Mouse (Mus musculus): ENCODE measurements around the gene Ppara. TPM values are rescaled to one million over a fixed set of nuclear protein-coding genes. Genes with fewer than 3 reads are reported as not detected.

The Ppara gene
- polyA plus RNA-seq, 1 experiment from 2014 or later, result 5.0 TPM

DNA sequence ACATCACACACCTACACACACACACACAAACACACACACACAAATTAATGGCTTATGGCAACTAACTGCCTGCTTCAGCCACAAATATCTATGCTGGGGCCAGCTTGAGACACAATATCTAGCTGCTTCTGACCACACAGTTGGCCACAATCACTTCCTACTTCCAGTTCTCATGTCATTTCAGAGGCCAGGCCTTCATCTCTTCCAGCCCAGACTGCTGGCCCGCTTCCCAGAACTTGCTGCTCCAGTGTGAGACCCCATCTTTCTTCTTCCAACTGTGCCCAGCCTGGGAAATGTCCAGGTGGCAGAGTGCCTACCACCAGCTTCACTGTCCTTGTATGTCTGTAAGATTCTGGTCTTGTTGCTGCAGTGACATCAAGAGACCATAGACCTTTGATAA is 58.0 kb downstream of the Ppara start:
- Histone ChIP-seq H3K27me3 (no peaks in the 10 kb centered on the region), H3K9me3 (replicated peaks) (no peaks in the 10 kb centered on the region), H3K9ac (no peak overlapping the region), H3K27ac (no peak overlapping the region), H3K36me3 (no peaks in the 10 kb centered on the region), H3K4me2 (no peak overlapping the region), H3K4me3 (replicated peaks) (no peak overlapping the region), H3K4me1 (0 out of 2 replicates have a peak, but pooled peaks cover 2% of the 10 kb centered on the region)
- WGBS, result 96% methylated on average over 1 of the region's 1 CpGs
- ATAC-seq (replicated peaks; ENCODE audit: low FRiP score), result no peak

DNA sequence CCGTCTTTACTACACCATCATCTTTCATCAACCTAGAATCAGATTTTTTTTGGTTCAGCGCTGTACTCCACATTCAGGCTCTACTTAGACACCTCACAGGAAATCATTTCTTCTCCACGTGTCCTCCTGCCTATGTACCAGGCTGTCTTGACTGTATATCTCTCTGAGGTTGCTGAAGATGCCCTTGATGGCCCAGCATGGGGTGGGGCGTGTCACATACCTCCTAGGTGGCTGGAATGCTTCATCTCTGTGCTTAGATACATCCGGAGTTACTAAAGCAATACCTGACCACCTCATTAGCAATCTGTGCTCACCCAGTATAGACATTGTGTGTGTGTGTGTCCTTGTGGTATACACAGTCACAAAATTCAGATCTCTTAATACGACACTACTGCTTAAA is 60.7 kb downstream of the Ppara start:
- H3K4me1 ChIP-seq, result no peaks in the 10 kb centered on the region
- H3K4me3 ChIP-seq (replicated peaks), result no peak overlapping the region
- H3K27ac ChIP-seq, result no peak overlapping the region
- 83% methylated on average over 6 of the region's 6 CpGs for WGBS
- no peak for ATAC-seq (replicated peaks; ENCODE audit: low FRiP score)
- H3K27me3 ChIP-seq, result no peaks in the 10 kb centered on the region
- H3K9me3 ChIP-seq (replicated peaks), result no peaks in the 10 kb centered on the region
- no peaks in the 10 kb centered on the region for H3K36me3 ChIP-seq
- H3K4me2 ChIP-seq, result no peak overlapping the region
- H3K9ac ChIP-seq, result no peak overlapping the region

DNA sequence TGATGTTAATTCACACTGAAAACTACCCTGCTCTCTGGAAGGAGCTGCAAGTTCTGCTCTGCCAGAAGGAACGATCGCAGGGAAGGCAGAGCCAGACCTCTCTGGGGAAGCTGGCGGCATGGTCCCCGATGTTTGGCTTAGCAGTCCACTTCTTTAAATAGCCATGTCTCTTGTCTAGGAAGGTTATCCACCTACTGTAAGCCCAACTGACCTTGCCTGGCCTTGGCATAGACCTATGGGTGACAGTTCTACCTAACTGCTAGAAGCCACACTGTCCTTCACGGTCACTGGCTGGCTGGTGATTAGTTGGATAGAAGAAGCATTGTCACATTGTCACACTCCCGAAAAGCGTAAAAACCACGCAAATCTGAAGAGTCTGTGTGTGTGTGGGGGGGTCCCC is 63.9 kb downstream of the Ppara start:
- H3K27me3 ChIP-seq, result no peaks in the 10 kb centered on the region
- H3K4me3 ChIP-seq (replicated peaks), result no peak overlapping the region
- H3K9ac ChIP-seq, result no peak overlapping the region
- H3K27ac ChIP-seq, result no peak overlapping the region
- no peaks in the 10 kb centered on the region for H3K4me1 ChIP-seq
- no peak overlapping the region for H3K4me2 ChIP-seq
- WGBS, result 93% methylated on average over 8 of the region's 8 CpGs
- H3K9me3 ChIP-seq (replicated peaks), result no peaks in the 10 kb centered on the region
- H3K36me3 ChIP-seq, result no peaks in the 10 kb centered on the region
- ATAC-seq (replicated peaks; ENCODE audit: low FRiP score), result no peak

DNA sequence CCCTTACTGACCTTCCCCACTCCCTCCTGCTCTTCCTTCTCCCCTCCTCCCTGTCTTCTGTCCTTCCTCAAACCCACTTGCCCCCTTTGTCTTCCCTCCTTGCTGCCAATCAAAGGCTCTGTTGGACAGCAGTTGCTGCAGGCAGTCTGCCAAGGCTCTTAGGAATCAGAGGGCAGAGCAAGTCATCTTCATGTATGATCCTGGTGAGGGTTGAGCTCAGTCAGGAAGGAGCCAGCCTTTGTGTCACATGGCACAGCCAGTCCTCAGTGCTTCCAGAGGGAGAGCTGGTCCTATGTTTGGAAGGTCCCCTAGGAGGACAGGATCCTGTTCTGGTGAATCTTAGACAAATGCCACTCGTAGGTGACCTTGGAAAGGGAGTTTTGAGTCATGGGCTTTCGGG is 68.1 kb downstream of the Ppara start:
- Histone ChIP-seq H3K27ac (no peak overlapping the region), H3K4me3 (replicated peaks) (no peak overlapping the region), H3K36me3 (no peaks in the 10 kb centered on the region), H3K9ac (no peak overlapping the region), H3K4me1 (no peaks in the 10 kb centered on the region), H3K9me3 (replicated peaks) (no peaks in the 10 kb centered on the region), H3K27me3 (no peaks in the 10 kb centered on the region), H3K4me2 (no peak overlapping the region)
- WGBS, result 83% methylated on average over 2 of the region's 2 CpGs
- no peak for ATAC-seq (replicated peaks; ENCODE audit: low FRiP score)

DNA sequence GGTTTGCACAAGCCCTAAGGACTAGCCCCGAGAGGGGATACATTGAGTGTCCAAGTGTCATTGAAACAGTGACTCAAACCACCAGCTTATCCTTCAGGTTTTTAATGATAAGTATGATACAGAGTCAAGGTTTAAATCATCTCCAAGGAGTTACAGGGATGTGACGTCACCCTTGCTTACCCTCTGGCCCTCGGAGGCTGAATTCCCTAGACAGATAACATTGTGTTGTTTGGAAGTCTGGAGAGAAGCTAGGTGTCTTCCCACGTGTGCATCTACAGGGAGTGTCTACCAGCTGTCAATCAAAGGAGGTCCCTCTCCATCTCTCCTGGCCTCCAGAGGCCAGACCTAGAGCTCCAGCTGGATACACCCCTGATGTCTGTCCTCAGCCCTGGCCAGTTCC is 72.1 kb downstream of the Ppara start:
- Histone ChIP-seq H3K9me3 (replicated peaks) (no peaks in the 10 kb centered on the region), H3K27me3 (no peaks in the 10 kb centered on the region), H3K4me2 (no peak overlapping the region), H3K9ac (no peak overlapping the region), H3K36me3 (no peaks in the 10 kb centered on the region), H3K27ac (no peak overlapping the region), H3K4me3 (replicated peaks) (no peak overlapping the region), H3K4me1 (peaks cover 11% of the 10 kb centered on the region)
- WGBS, result 70% methylated on average over 4 of the region's 4 CpGs
- no peak for ATAC-seq (replicated peaks; ENCODE audit: low FRiP score)

DNA sequence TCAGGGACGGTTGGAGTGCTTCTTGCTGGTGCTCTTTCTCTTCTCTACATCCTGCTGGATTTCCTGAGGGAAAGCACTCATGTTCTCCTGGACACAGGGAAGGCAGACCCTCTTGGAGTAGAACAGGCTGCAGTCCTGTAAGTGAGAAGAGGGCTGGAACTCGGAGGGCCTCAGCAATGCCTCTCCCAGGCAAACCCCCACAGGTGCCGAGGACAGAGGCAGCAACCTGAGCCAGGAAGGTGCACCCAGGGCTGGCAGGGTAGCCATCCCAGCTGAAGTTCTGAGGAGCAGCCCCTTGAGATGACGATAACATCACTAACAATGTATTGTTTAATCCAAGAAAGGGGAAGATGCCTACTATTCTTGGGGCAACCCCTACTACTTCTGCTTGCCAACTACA is 72.6 kb downstream of the Ppara start:
- no peaks in the 10 kb centered on the region for H3K36me3 ChIP-seq
- no peak overlapping the region for H3K4me2 ChIP-seq
- no peaks in the 10 kb centered on the region for H3K27me3 ChIP-seq
- WGBS, result 83% methylated on average over 4 of the region's 4 CpGs
- ATAC-seq (replicated peaks; ENCODE audit: low FRiP score), result no peak
- H3K4me3 ChIP-seq (replicated peaks), result no peak overlapping the region
- no peak overlapping the region for H3K9ac ChIP-seq
- H3K9me3 ChIP-seq (replicated peaks), result no peaks in the 10 kb centered on the region
- no peak overlapping the region for H3K27ac ChIP-seq
- peaks cover 16% of the 10 kb centered on the region for H3K4me1 ChIP-seq

DNA sequence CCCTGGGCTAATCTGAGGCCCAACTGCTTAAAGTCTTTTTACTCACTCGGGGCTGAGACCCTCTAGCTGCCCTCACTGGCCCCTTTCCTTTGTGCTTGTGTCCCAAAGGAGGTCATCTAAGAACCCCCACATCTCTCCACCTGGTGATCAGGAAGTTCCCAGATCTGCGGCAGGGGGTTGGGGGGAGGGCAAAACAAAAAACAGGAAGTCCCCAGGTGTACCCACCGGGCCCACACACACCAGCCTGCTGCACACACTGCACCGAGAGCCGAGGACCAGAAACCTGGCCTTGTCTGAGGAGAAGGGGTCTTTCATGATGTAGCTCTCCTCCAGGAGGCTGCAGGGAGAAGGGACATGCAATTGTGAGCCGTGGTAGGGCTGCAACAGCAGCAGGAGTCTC is 73.2 kb downstream of the Ppara start:
- H3K27ac ChIP-seq, result no peak overlapping the region
- H3K36me3 ChIP-seq, result no peaks in the 10 kb centered on the region
- no peak overlapping the region for H3K4me2 ChIP-seq
- H3K4me3 ChIP-seq (replicated peaks), result no peak overlapping the region
- no peaks in the 10 kb centered on the region for H3K9me3 ChIP-seq (replicated peaks)
- no peaks in the 10 kb centered on the region for H3K27me3 ChIP-seq
- WGBS, result 75% methylated on average over 6 of the region's 6 CpGs
- no peak overlapping the region for H3K9ac ChIP-seq
- peaks cover 16% of the 10 kb centered on the region for H3K4me1 ChIP-seq
- ATAC-seq (replicated peaks; ENCODE audit: low FRiP score), result no peak

DNA sequence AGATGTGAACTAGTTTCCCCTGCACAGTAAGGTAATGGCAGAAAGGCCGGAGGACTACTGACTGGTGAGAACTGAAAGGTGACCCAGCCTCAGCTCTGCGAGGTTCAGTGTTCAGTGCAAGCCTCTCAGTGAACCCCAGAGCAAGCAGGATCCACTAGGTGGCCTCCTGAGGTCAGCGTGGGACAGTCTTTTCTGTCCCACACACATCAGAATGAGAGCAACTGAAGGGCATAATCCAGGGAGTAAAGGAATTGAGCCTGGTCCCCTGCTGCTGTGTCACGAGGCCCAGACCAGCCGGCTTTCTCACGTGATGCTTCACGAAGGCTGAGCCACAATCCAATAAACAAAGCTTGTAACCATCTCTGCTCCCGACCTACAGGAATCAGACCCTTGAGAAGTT is 73.7 kb downstream of the Ppara start:
- Histone ChIP-seq H3K27me3 (no peaks in the 10 kb centered on the region), H3K36me3 (no peaks in the 10 kb centered on the region), H3K4me3 (replicated peaks) (no peak overlapping the region), H3K27ac (no peak overlapping the region), H3K9me3 (replicated peaks) (no peaks in the 10 kb centered on the region), H3K4me1 (peaks cover 16% of the 10 kb centered on the region), H3K4me2 (no peak overlapping the region), H3K9ac (no peak overlapping the region)
- WGBS, result 64% methylated on average over 8 of the region's 8 CpGs
- no peak for ATAC-seq (replicated peaks; ENCODE audit: low FRiP score)

DNA sequence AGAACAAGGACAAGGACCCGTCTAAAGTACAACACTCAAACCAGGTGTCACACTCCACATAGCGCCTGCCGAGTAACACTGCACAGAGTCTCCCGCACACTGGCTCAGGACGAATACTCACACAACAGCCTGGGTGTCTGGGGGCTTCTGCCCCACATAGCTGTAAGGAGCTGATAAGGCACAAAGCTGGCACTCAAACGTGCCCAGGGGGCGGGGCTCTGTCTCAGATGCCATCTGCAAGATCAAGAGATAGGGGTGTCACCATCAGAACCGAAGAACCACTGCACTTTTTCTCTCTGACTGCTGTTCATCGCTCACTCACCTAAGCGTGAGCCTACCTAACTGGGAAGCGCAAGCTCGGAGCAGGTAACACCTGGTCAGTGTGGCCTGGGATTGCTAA is 74.3 kb downstream of the Ppara start:
- Histone ChIP-seq H3K9ac (no peak overlapping the region), H3K9me3 (replicated peaks) (no peaks in the 10 kb centered on the region), H3K4me1 (peaks cover 16% of the 10 kb centered on the region), H3K4me3 (replicated peaks) (no peak overlapping the region), H3K4me2 (no peak overlapping the region), H3K27ac (no peak overlapping the region), H3K27me3 (no peaks in the 10 kb centered on the region), H3K36me3 (no peaks in the 10 kb centered on the region)
- WGBS, result 88% methylated on average over 12 of the region's 12 CpGs
- ATAC-seq (replicated peaks; ENCODE audit: low FRiP score), result no peak

DNA sequence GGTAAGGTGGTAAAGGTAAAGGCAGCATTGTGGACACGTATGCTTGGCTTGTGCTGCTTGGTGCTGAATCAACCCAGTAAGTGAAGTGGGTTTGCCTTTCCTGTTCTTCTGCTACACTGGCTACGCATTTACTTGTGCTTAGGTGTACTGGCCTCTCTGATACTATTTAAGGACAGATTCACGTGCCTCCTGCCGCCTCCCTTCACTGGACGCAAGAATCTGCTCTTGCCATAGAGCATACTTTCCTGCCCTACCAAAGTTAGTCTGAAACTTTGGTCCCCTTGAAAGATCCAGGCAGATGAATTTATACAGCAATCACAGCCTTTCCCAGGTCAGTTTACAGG is 75.7 kb downstream of the Ppara start:
- Histone ChIP-seq H3K27ac (no peak overlapping the region), H3K27me3 (no peaks in the 10 kb centered on the region), H3K4me3 (replicated peaks) (peak overlapping the region; percentile 82), H3K9ac (peak overlapping the region; percentile 81), H3K4me2 (peak overlapping the region; percentile 91), H3K9me3 (replicated peaks) (no peaks in the 10 kb centered on the region), H3K36me3 (no peaks in the 10 kb centered on the region), H3K4me1 (peaks cover 16% of the 10 kb centered on the region)
- no peak for ATAC-seq (replicated peaks; ENCODE audit: low FRiP score)
- 77% methylated on average over 5 of the region's 5 CpGs for WGBS

DNA sequence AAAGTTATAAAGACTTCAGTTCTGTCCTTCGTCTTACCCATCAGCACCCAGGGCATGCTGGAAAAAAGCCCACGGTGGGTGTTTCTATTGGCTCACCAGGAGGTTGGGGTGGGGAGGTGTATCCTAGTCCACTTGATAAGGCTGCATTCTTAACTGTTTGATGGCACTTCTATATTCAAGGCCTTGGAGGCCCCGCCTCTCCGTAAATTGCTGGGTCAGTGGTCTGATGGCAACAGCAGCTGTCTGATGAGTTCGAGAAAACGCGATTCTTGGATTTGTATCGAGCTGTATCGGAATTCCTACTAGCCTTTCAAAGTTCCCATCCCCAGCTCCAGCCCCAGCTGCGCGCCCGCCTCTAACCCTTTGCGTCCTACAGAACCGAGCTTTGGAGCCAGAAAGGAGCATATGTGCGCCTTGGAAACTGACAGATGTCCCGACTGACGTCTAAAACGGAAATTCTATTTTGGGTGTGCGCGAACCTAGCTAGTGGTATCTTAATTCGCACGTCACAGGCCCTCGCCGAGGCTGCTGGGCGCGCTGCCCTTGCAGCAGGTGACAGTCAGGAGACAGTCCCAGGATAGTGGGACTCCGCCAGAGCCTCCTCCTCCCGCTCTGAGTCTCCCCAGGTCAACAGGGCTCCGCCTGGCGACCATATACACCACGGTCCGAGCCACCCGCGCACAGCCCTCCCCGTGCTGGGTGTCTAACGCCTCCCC is 76.2 kb downstream of the Ppara start:
- ATAC-seq (replicated peaks; ENCODE audit: low FRiP score), result peak; percentile 89
- 3% methylated on average over 36 of the region's 36 CpGs for WGBS
- H3K4me1 ChIP-seq, result peaks cover 16% of the 10 kb centered on the region
- peak overlapping the region; percentile 91 for H3K4me2 ChIP-seq
- peak overlapping the region; percentile 93 for H3K27ac ChIP-seq
- no peaks in the 10 kb centered on the region for H3K36me3 ChIP-seq
- H3K27me3 ChIP-seq, result no peaks in the 10 kb centered on the region
- H3K9ac ChIP-seq, result peak overlapping the region; percentile 81
- peak overlapping the region; percentile 82 for H3K4me3 ChIP-seq (replicated peaks)
- H3K9me3 ChIP-seq (replicated peaks), result no peaks in the 10 kb centered on the region

DNA sequence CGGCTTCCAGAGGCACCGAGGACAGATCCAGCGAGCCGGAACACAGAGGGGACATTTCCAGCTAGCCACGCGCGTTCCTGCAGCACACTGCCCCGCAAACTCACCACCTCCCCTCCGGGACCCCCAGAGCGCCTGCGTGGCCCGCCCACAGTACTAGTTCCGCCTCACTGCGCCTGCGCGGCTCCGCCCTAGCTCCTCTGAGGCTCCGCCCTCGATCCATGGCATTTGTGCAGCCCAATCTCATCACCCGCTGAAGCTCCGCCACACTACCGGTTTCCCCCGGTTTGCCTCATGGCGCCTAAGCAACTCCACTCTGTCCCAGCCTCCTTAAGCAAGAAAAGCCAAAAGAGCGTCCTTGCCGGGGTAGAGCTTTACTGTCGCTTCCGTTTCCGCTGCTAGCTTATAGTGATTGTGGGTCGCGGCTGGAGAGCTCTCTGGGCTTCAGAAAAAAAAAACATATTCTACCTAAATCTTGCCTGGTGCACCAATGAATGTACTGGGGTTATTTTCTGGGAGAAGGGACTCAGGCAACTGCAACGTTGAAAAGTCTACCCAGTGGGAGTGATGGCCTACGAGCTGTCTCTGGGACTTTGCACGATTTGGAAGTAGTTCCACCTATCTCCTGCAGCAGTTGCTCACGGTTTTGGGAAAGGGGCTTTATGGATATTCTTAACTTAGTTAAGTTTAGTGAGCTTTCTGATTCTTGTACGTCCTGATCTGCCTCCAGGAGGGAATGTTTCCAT is 76.9 kb downstream of the Ppara start, which contains the start of gene Cdpf1:
Cdpf1 (minus strand) TSS at position 163 of the 743 bp plus-strand sequence.
- WGBS, result 2% methylated on average over 36 of the region's 36 CpGs
- peaks cover 16% of the 10 kb centered on the region for H3K4me1 ChIP-seq
- ATAC-seq (replicated peaks; ENCODE audit: low FRiP score), result peak; percentile 97

More for the DNA sequence above, 76.9 kb downstream of the Ppara start, which contains the start of gene Cdpf1:
- Histone ChIP-seq H3K36me3 (no peaks in the 10 kb centered on the region), H3K27ac (peak within 1 kb of the TSS; percentile 93), H3K27me3 (no peaks in the 10 kb centered on the region), H3K4me2 (peak within 1 kb of the TSS; percentile 91), H3K9me3 (replicated peaks) (no peaks in the 10 kb centered on the region), H3K4me3 (replicated peaks) (peak within 1 kb of the TSS; percentile 82), H3K9ac (peak within 1 kb of the TSS; percentile 81)
